Mouse (Mus musculus) layer of hippocampus, adult 9-11 months (tissue): ENCODE measurements around the gene A4gnt.

Source experiments
- DNase-seq: peaks from one replicate; pipeline ENCODE4 v3.0.0; 2022

The A4gnt gene

GRCm38 (mm10) chr9:99636776-99637175 is 24.5 kb downstream of the A4gnt start:
- no peak for DNase-seq

- no peak for DNase-seq
Measured at GRCm38 (mm10) chr9:99637227-99637626, 24.9 kb downstream of the A4gnt start.

- DNase-seq = no peak
Measured at GRCm38 (mm10) chr9:99637736-99638135, 25.4 kb downstream of the A4gnt start.

- DNase-seq = no peak
Measured at GRCm38 (mm10) chr9:99639957-99640356, 27.7 kb downstream of the A4gnt start.

GRCm38 (mm10) chr9:99645416-99645815 is 33.1 kb downstream of the A4gnt start:
- no peak for DNase-seq

- no peak for DNase-seq
Measured at GRCm38 (mm10) chr9:99646102-99646501, 33.8 kb downstream of the A4gnt start.

- DNase-seq = no peak
Measured at GRCm38 (mm10) chr9:99660756-99661155, 48.5 kb downstream of the A4gnt start.

- no peak for DNase-seq
Measured at GRCm38 (mm10) chr9:99661606-99662166, 49.4 kb downstream of the A4gnt start.

GRCm38 (mm10) chr9:99662406-99662805 is 50.1 kb downstream of the A4gnt start:
- DNase-seq = peak; percentile 65

GRCm38 (mm10) chr9:99662887-99663286 is 50.6 kb downstream of the A4gnt start:
- no peak for DNase-seq

- DNase-seq = no peak
Measured at GRCm38 (mm10) chr9:99667596-99667995, 55.3 kb downstream of the A4gnt start.

- DNase-seq = no peak
Measured at GRCm38 (mm10) chr9:99671603-99672002, 59.3 kb downstream of the A4gnt start.
